Mouse (Mus musculus) liver, adult 2 months (tissue): ENCODE results near the gene Mxd1. TPM values are rescaled to one million over a fixed set of nuclear protein-coding genes. Genes with fewer than 3 reads are reported as not detected.

ENCODE experiments used
- DNase-seq: peaks from one replicate; pipeline ENCODE4 v3.0.0-alpha.2; 2011; ENCODE audit warnings: low read depth, low spot score; ENCODE audit errors: extremely low read depth
- H3K27ac ChIP-seq: fragments of 200-500 bp; replicated peaks from 2 replicates; pipeline ENCODE4 v1.5.1; 2012; ENCODE audit warnings: low read depth, mild to moderate bottlenecking, control low read depth, inconsistent platforms, low read length; ENCODE audit not compliant: insufficient read depth
- H3K27me3 ChIP-seq: fragments of 200-500 bp; 2 replicates; pipeline ENCODE4 v1.6.1; 2012; ENCODE audit warnings: mild to moderate bottlenecking, moderate library complexity, low read length, inconsistent platforms; ENCODE audit not compliant: control insufficient read depth, insufficient read depth
- H3K36me3 ChIP-seq: fragments of 200-500 bp; 2 replicates; pipeline ENCODE4 v1.6.1; 2012; ENCODE audit warnings: low read length, inconsistent platforms; ENCODE audit not compliant: control insufficient read depth, insufficient read depth
- H3K4me1 ChIP-seq: fragments of 200-500 bp; 2 replicates; pipeline ENCODE4 v1.6.1; 2011; ENCODE audit warnings: low read length; ENCODE audit not compliant: control insufficient read depth, insufficient read depth
- H3K4me3 ChIP-seq: fragments of 200-500 bp; 2 replicates; pipeline ENCODE4 v1.5.1; 2011; ENCODE audit warnings: low read depth, mild to moderate bottlenecking, control low read depth, low read length, moderate library complexity; ENCODE audit not compliant: insufficient read depth
- H3K79me2 ChIP-seq: fragments of 200-500 bp; 2 replicates; pipeline ENCODE4 v1.6.1; 2012; ENCODE audit warnings: inconsistent platforms, mild to moderate bottlenecking, low read length, moderate library complexity; ENCODE audit not compliant: control insufficient read depth, insufficient read depth
- H3K9ac ChIP-seq: fragments of 200-500 bp; 2 replicates; pipeline ENCODE4 v1.6.1; 2012; ENCODE audit warnings: low read depth, mild to moderate bottlenecking, control low read depth, inconsistent platforms, low read length
- CTCF ChIP-seq: fragments of 200-500 bp; IDR thresholded peaks from 2 replicates; pipeline ENCODE4 v1.5.1; 2011; ENCODE audit warnings: low read depth, low read length, control low read depth
- POLR2A ChIP-seq: fragments of 200-500 bp; IDR thresholded peaks from 2 replicates; pipeline ENCODE4 v1.6.1; 2011; ENCODE audit warnings: low read length, control low read depth; ENCODE audit not compliant: insufficient read depth; ENCODE audit errors: extremely low read depth
- WGBS: fragments of 180-500 bp; shearing (Covaris S2); methylation state at CpG from one replicate; pipeline ENCODE4 v1.1.7; 2018; 5-methylcytosine and 5-hydroxymethylcytosine counted together
- polyA plus RNA-seq: library from polyadenylated mRNA; depleted of rRNA; stranded (reverse); fragments of >200 nt; gene quantifications from 2 replicates; pipeline ENCODE4 v1.2.3, GENCODE M21; 2012; rRNA removed
- total RNA-seq: library from RNA; depleted of rRNA; stranded (reverse); fragments of >200 nt; gene quantifications from 2 replicates; pipeline ENCODE4 v1.2.3, GENCODE M21; 2014; rRNA removed

Mxd1 gene
- total and polyA plus RNA-seq, 2 experiments: 2.0 to 2.8 TPM

DNA sequence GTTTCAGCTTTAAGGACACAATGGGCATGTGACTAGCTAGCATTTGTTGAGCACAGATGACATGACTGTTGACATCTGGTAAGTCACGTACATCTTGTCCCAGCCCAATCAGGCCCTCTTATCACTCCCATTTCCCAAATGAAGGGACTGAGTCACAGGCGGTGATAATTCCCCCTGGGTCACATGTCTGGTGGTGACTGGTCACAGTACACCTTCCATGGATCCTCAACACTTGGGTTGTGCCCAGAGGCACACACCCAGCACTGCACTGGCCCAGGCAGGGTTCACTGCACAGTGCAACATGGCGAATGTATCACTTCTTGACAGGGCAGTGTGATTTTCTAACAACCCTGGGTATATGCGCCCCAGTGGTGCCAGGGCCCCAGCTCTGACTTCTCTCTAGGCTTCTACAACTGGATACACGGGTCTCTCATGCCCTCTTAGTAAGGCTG, 70.2 kb downstream of the Mxd1 start:
- no peaks in the 10 kb centered on the region for H3K27me3 ChIP-seq
- no peaks in the 10 kb centered on the region for H3K36me3 ChIP-seq
- no peak for DNase-seq
- H3K9ac ChIP-seq: no peak overlapping the region
- peaks cover 8% of the 10 kb centered on the region for H3K4me1 ChIP-seq
- H3K27ac ChIP-seq: no peak overlapping the region
- WGBS: 79% methylated on average over 5 of the region's 5 CpGs
- no peaks in the 10 kb centered on the region for H3K79me2 ChIP-seq
- H3K4me3 ChIP-seq: no peak overlapping the region
- no peak for TF ChIP-seq CTCF
- no peak for TF ChIP-seq POLR2A

Other genes starting within 250 kb of the Mxd1 start
- 0.83 TPM in 1 of 2 replicates, not detected in the other for gene Gm44790, start 242.5 kb downstream of the Mxd1 start, total RNA-seq
- gene Gm44790, start 242.5 kb downstream of the Mxd1 start, polyA plus RNA-seq: 1.5 and 4.0 TPM in 2 replicates
- gene C87436, start 230.8 kb downstream of the Mxd1 start, total RNA-seq: 10.1 and 10.2 TPM in 2 replicates
- gene C87436, start 230.8 kb downstream of the Mxd1 start, polyA plus RNA-seq: 7.6 and 7.8 TPM in 2 replicates
- gene Pcbp1, start 142.8 kb downstream of the Mxd1 start, total RNA-seq: 38.2 and 59.7 TPM in 2 replicates
- 119 and 138 TPM in 2 replicates for gene Pcbp1, start 142.8 kb downstream of the Mxd1 start, polyA plus RNA-seq
- not detected in 2 replicates for gene Asprv1, start 41.0 kb downstream of the Mxd1 start, total RNA-seq
- gene Asprv1, start 41.0 kb downstream of the Mxd1 start, polyA plus RNA-seq: 0.07 and 0.10 TPM in 2 replicates
- gene Snrnp27, start 15.4 kb upstream of the Mxd1 start, total RNA-seq: 14.3 and 18.7 TPM in 2 replicates
- 6.6 and 8.6 TPM in 2 replicates for gene Snrnp27, start 15.4 kb upstream of the Mxd1 start, polyA plus RNA-seq
- gene Gmcl1, start 64.2 kb upstream of the Mxd1 start, total RNA-seq: 6.4 and 8.3 TPM in 2 replicates
- gene Gmcl1, start 64.2 kb upstream of the Mxd1 start, polyA plus RNA-seq: 3.4 and 4.0 TPM in 2 replicates
- 49.1 and 57.6 TPM in 2 replicates for gene Anxa4, start 124.4 kb upstream of the Mxd1 start, total RNA-seq
- gene Anxa4, start 124.4 kb upstream of the Mxd1 start, polyA plus RNA-seq: 31.2 and 31.7 TPM in 2 replicates
- 2.6 and 5.8 TPM in 2 replicates for gene Aak1, start 180.4 kb upstream of the Mxd1 start, total RNA-seq
- 5.2 and 7.2 TPM in 2 replicates for gene Aak1, start 180.4 kb upstream of the Mxd1 start, polyA plus RNA-seq